Mouse (Mus musculus) heart, embryonic 13.5 days (tissue): ENCODE data around the gene Ppa2. TPM values are rescaled to one million over a fixed set of nuclear protein-coding genes. Genes with fewer than 3 reads are reported as not detected.

Source experiments
- ATAC-seq: fragments of 200-750 bp; cut with Nextera tagmentation; 2 replicates; pipeline ENCODE4 v1.8.0; 2017; ENCODE audit warnings: moderate TSS enrichment; ENCODE audit not compliant: insufficient number of reproducible peaks, low FRiP score, low TSS enrichment; ENCODE audit errors: extremely low read depth
- H3K27ac ChIP-seq: fragments of 300-500 bp; sonication (generic); replicated peaks from 2 replicates; pipeline ENCODE4 v1.5.1; 2015; ENCODE audit warnings: moderate library complexity, mild to moderate bottlenecking, inconsistent platforms
- H3K27me3 ChIP-seq: fragments of 300-500 bp; sonication (generic); replicated peaks from 2 replicates; pipeline ENCODE4 v1.6.1; 2015; ENCODE audit warnings: mild to moderate bottlenecking, inconsistent platforms
- H3K36me3 ChIP-seq: fragments of 300-500 bp; sonication (generic); 2 replicates; pipeline ENCODE4 v1.6.1; 2015; ENCODE audit warnings: mild to moderate bottlenecking, inconsistent platforms
- H3K4me1 ChIP-seq: fragments of 300-500 bp; sonication (generic); 2 replicates; pipeline ENCODE4 v1.6.1; 2015; ENCODE audit warnings: inconsistent platforms
- H3K4me2 ChIP-seq: fragments of 300-500 bp; sonication (generic); 2 replicates; pipeline ENCODE4 v1.6.1; 2015; ENCODE audit warnings: inconsistent platforms, mild to moderate bottlenecking, moderate library complexity
- H3K4me3 ChIP-seq: fragments of 300-500 bp; sonication (generic); 2 replicates; pipeline ENCODE4 v1.5.1; 2015; ENCODE audit warnings: moderate library complexity, mild to moderate bottlenecking, inconsistent platforms
- H3K9ac ChIP-seq: fragments of 300-500 bp; sonication (generic); 2 replicates; pipeline ENCODE4 v1.6.1; 2015; ENCODE audit warnings: inconsistent platforms, mild to moderate bottlenecking, moderate library complexity
- H3K9me3 ChIP-seq: fragments of 300-500 bp; sonication (generic); 2 replicates; pipeline ENCODE4 v1.6.1; 2016; ENCODE audit warnings: inconsistent platforms
- WGBS: fragments of 180-500 bp; shearing (Covaris S2); methylation state at CpG from one replicate; pipeline ENCODE4 v1.1.7; 2015; ENCODE audit warnings: mixed read lengths; 5-methylcytosine and 5-hydroxymethylcytosine counted together
- polyA plus RNA-seq: library from polyadenylated mRNA; unstranded; fragments of >200 nt; fragmentation: Nextera tagmentation; extraction: Ambion mirVana; gene quantifications from 2 replicates; pipeline ENCODE4 v1.2.1, GENCODE M21; 2015

Gene Ppa2
- polyA plus RNA-seq, 1 experiment from 2014 or later: 110 TPM

- H3K27me3 ChIP-seq: no peaks in the 10 kb centered on the region
- no peak overlapping the region for H3K9ac ChIP-seq
- H3K27ac ChIP-seq: no peak overlapping the region
- ATAC-seq: no peak
- no peak overlapping the region for H3K4me2 ChIP-seq
- no peaks in the 10 kb centered on the region for H3K4me1 ChIP-seq
- no peaks in the 10 kb centered on the region for H3K36me3 ChIP-seq
- no peak overlapping the region for H3K4me3 ChIP-seq
- 66% methylated on average over 2 of the region's 2 CpGs for WGBS
- no peaks in the 10 kb centered on the region for H3K9me3 ChIP-seq
These were observed 84.6 kb downstream of the Ppa2 start for GRCm38 (mm10) chr3:133394531-133394930.

GRCm38 (mm10) chr3:133403849-133404248, 93.9 kb downstream of the Ppa2 start:
- no peak for ATAC-seq
- Histone ChIP-seq H3K4me1 (no peaks in the 10 kb centered on the region), H3K4me2 (no peak overlapping the region), H3K36me3 (no peaks in the 10 kb centered on the region), H3K9ac (no peak overlapping the region), H3K9me3 (no peaks in the 10 kb centered on the region), H3K27me3 (no peaks in the 10 kb centered on the region), H3K27ac (no peak overlapping the region), H3K4me3 (no peak overlapping the region)
- WGBS: 70% methylated on average over 4 of the region's 4 CpGs

GRCm38 (mm10) chr3:133405636-133406035, 95.7 kb downstream of the Ppa2 start:
- Histone ChIP-seq H3K4me2 (no peak overlapping the region), H3K36me3 (no peaks in the 10 kb centered on the region), H3K4me1 (no peaks in the 10 kb centered on the region), H3K27me3 (no peaks in the 10 kb centered on the region), H3K4me3 (no peak overlapping the region), H3K9me3 (no peaks in the 10 kb centered on the region), H3K27ac (no peak overlapping the region), H3K9ac (no peak overlapping the region)
- ATAC-seq: no peak
- WGBS: 83% methylated on average over 3 of the region's 3 CpGs

GRCm38 (mm10) chr3:133406248-133406647, 96.3 kb downstream of the Ppa2 start:
- Histone ChIP-seq H3K27ac (no peak overlapping the region), H3K27me3 (no peaks in the 10 kb centered on the region), H3K4me2 (no peak overlapping the region), H3K9me3 (no peaks in the 10 kb centered on the region), H3K36me3 (no peaks in the 10 kb centered on the region), H3K4me3 (no peak overlapping the region), H3K9ac (no peak overlapping the region), H3K4me1 (no peaks in the 10 kb centered on the region)
- ATAC-seq: no peak
- WGBS: 73% methylated on average over 5 of the region's 5 CpGs

GRCm38 (mm10) chr3:133411123-133411675, 101.3 kb downstream of the Ppa2 start:
- 65% methylated on average over 4 of the region's 4 CpGs for WGBS

DNA sequence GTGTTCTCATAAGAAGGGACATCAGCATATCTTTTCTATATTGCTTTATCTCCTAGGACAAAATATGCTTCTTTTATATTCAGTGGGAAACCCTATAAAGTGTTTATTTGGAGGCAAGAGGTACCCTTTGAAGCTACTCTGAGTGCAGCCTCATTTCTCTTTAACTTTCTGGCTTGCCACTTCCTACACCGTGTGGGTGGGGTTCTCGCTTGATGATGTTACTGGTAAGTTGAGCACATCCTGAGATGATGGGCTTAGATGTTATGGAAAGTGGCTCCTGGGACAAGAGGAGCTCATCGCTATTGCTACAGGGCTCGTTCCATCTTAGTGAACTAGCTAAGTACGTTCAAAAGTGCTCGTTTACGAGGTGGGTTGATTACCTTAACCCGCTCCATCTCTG, 101.9 kb downstream of the Ppa2 start:
- H3K4me2 ChIP-seq: no peak overlapping the region
- no peak overlapping the region for H3K27ac ChIP-seq
- no peaks in the 10 kb centered on the region for H3K9me3 ChIP-seq
- no peaks in the 10 kb centered on the region for H3K27me3 ChIP-seq
- no peaks in the 10 kb centered on the region for H3K36me3 ChIP-seq
- no peaks in the 10 kb centered on the region for H3K4me1 ChIP-seq
- H3K9ac ChIP-seq: no peak overlapping the region
- no peak for ATAC-seq
- H3K4me3 ChIP-seq: no peak overlapping the region
- 82% methylated on average over 8 of the region's 8 CpGs for WGBS

More at GRCm38 (mm10) chr3:133411123-133411675, 101.3 kb downstream of the Ppa2 start:
- Histone ChIP-seq H3K36me3 (no peaks in the 10 kb centered on the region), H3K9me3 (no peaks in the 10 kb centered on the region), H3K4me1 (no peaks in the 10 kb centered on the region), H3K9ac (no peak overlapping the region), H3K27ac (no peak overlapping the region), H3K4me3 (no peak overlapping the region), H3K27me3 (no peaks in the 10 kb centered on the region), H3K4me2 (no peak overlapping the region)
- ATAC-seq: no peak

DNA sequence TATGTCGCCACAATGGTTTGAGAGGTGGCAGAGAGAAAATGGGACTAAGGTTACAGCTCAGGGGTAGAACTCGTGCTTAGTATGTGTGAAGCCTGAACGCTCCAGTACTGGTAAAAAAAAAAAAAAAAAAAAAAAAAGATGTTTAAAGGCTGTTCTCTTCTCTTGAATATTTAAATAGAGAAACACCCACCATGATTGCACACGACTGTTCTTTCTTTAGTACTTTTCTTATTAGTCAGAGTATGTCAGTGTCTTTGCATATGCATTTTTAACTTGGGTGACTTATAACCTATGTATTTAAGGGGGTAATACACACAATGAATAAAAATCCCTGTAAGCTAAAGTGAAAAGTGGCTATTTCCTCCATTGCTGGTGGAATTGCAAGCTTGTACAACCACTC, 104.8 kb downstream of the Ppa2 start:
- Histone ChIP-seq H3K27me3 (no peaks in the 10 kb centered on the region), H3K4me1 (no peaks in the 10 kb centered on the region), H3K36me3 (no peaks in the 10 kb centered on the region), H3K4me3 (no peak overlapping the region), H3K9ac (no peak overlapping the region), H3K9me3 (no peaks in the 10 kb centered on the region), H3K27ac (no peak overlapping the region), H3K4me2 (no peak overlapping the region)
- ATAC-seq: no peak
- WGBS: 76% methylated on average over 4 of the region's 4 CpGs

DNA sequence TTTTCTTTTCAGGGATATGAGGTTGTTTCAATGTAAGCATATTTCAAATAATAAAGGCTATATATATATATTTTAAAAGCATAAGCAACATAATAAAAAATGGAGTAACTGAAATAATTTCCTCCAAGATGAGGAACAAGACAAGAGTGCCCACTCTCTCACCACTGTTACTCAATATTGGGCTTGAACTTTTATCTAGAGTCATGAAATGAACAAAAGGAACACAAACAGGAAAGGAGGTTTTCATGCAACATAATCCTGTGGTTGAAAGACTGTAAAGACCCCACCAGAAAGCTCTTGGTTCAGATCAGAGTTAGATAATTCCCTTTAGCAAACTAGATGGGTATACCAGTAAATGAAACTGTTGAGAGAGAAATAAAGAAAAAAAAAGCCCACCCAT, 113.2 kb downstream of the Ppa2 start:
- no peaks in the 10 kb centered on the region for H3K9me3 ChIP-seq
- H3K27ac ChIP-seq: no peak overlapping the region
- H3K4me2 ChIP-seq: no peak overlapping the region
- no peak overlapping the region for H3K9ac ChIP-seq
- no peaks in the 10 kb centered on the region for H3K27me3 ChIP-seq
- H3K36me3 ChIP-seq: no peaks in the 10 kb centered on the region
- no peak for ATAC-seq
- H3K4me1 ChIP-seq: no peaks in the 10 kb centered on the region
- H3K4me3 ChIP-seq: no peak overlapping the region

Other genes with a start within 250 kb of the Ppa2 start
- gene Ints12, start 218.3 kb upstream of the Ppa2 start, polyA plus RNA-seq: 12.0 and 12.9 TPM in 2 replicates
- gene Gstcd, start 218.1 kb upstream of the Ppa2 start, polyA plus RNA-seq: 3.4 and 3.8 TPM in 2 replicates
- not detected in 2 replicates for gene Arhgef38, start 75.2 kb upstream of the Ppa2 start, polyA plus RNA-seq
- gene Tet2, start 235.0 kb downstream of the Ppa2 start, polyA plus RNA-seq: 14.6 and 15.5 TPM in 2 replicates